8 mouse cellular contexts compared by ENCODE assay signal in the genomic region with DNA sequence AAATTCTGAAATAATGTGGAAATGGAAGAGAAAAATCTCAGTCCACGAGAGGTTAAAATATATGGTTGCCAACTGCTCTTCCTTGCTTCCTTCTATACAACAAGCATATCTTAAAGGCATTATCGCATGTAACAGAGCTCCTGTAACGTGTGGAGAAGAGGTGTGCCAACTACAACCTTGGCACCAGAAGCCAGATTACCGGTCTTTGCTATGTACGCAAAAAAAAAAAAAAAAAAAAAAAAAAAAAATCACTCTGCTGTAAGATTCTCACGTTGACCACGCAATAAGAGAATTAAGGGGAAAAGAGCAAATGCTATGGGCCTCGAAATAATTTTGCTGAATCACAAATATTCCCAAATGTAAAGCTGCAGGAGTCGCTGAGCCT. TPM values are rescaled to one million over a fixed set of nuclear protein-coding genes. Genes with fewer than 3 reads are reported as not detected.
A peak's percentile ranks its signal among the peaks of the same experiment; 100 is the strongest.
DNase-seq lines count a peak whose midpoint lies in the region; ATAC-seq and TF ChIP-seq lines count a peak whose summit lies in the region.

No protein-coding gene starts in this region.

- H3K27ac ChIP-seq in lung, embryonic 14.5 days (ENCODE audit: low read depth), result peak overlapping the region; percentile 90
- H3K27ac ChIP-seq in embryonic facial prominence, embryonic 15.5 days (replicated peaks), result peak overlapping the region; percentile 80; the same call in 1 of the 2 replicates
- no peak overlapping the region for H3K27ac ChIP-seq in intestine, postnatal 0 days (ENCODE audit: low read depth, low read length)
- H3K27ac ChIP-seq in neural tube, embryonic 12.5 days, result 0 out of 2 replicates have a peak overlapping the region, but pooled peaks have one; percentile 43

- peak overlapping the region; percentile 92 for H3K9ac ChIP-seq in lung, embryonic 14.5 days
- peak overlapping the region; percentile 88 for H3K9ac ChIP-seq in embryonic facial prominence, embryonic 15.5 days
- H3K9ac ChIP-seq in intestine, postnatal 0 days (ENCODE audit: low read depth, low read length), result 0 out of 2 replicates have a peak overlapping the region, but pooled peaks have one; percentile 87
- peak overlapping the region; percentile 89 for H3K9ac ChIP-seq in neural tube, embryonic 12.5 days

- no peaks in the 10 kb centered on the region for H3K36me3 ChIP-seq in lung, embryonic 14.5 days (ENCODE audit: insufficient read depth)
- no peaks in the 10 kb centered on the region for H3K36me3 ChIP-seq in embryonic facial prominence, embryonic 15.5 days
- no peaks in the 10 kb centered on the region for H3K36me3 ChIP-seq in intestine, postnatal 0 days (ENCODE audit: control insufficient read depth, insufficient read depth)
- H3K36me3 ChIP-seq in neural tube, embryonic 12.5 days, result no peaks in the 10 kb centered on the region

- no peak for TF ChIP-seq CTCF in lung, embryonic 14.5 days (IDR thresholded peaks at IDR 0.05; ENCODE audit: low read depth)
- TF ChIP-seq CTCF in intestine, postnatal 0 days (IDR thresholded peaks at IDR 0.05; ENCODE audit: low read depth), result no peak

- no peak for DNase-seq in lung, embryonic 14.5 days
- DNase-seq in lung, postnatal 14 days, result no peak
- no peak for DNase-seq in adrenal gland, postnatal 14 days
- DNase-seq in cerebellum, postnatal 14 days, result no peak

- WGBS in lung, embryonic 14.5 days, result 4% methylated on average over 9 of the region's 9 CpGs
- WGBS in embryonic facial prominence, embryonic 15.5 days, result 5% methylated on average over 9 of the region's 9 CpGs
- WGBS in intestine, postnatal 0 days, result 2% methylated on average over 9 of the region's 9 CpGs
- WGBS in neural tube, embryonic 12.5 days, result 8% methylated on average over 9 of the region's 9 CpGs

- H3K4me1 ChIP-seq in lung, embryonic 14.5 days (ENCODE audit: insufficient read depth), result no peaks in the 10 kb centered on the region; the same call in 1 of the 2 replicates
- peaks cover 8% of the 10 kb centered on the region; the same call in 1 of the 2 replicates for H3K4me1 ChIP-seq in embryonic facial prominence, embryonic 15.5 days
- H3K4me1 ChIP-seq in intestine, postnatal 0 days (replicated peaks; ENCODE audit: control insufficient read depth, insufficient read depth, low read length), result no peaks in the 10 kb centered on the region
- peaks cover 5% of the 10 kb centered on the region; the same call in 1 of the 2 replicates for H3K4me1 ChIP-seq in neural tube, embryonic 12.5 days

- H3K27me3 ChIP-seq in lung, embryonic 14.5 days (ENCODE audit: insufficient read depth, low read length), result no peaks in the 10 kb centered on the region
- H3K27me3 ChIP-seq in embryonic facial prominence, embryonic 15.5 days, result no peaks in the 10 kb centered on the region
- H3K27me3 ChIP-seq in intestine, postnatal 0 days (replicated peaks; ENCODE audit: control insufficient read depth, insufficient read depth, low read length), result no peaks in the 10 kb centered on the region
- H3K27me3 ChIP-seq in neural tube, embryonic 12.5 days (replicated peaks), result no peaks in the 10 kb centered on the region

- ATAC-seq in lung, embryonic 14.5 days (ENCODE audit: insufficient read depth), result no peak
- ATAC-seq in embryonic facial prominence, embryonic 15.5 days (ENCODE audit: insufficient number of reproducible peaks, low FRiP score, low TSS enrichment, low read depth), result no peak
- ATAC-seq in intestine, postnatal 0 days, result no peak
- ATAC-seq in neural tube, embryonic 12.5 days (ENCODE audit: low FRiP score, low read depth), result no peak
- no peak for ATAC-seq in inflammation-experienced regulatory T-cells, adult 6 months

- no peaks in the 10 kb centered on the region for H3K9me3 ChIP-seq in lung, embryonic 14.5 days (ENCODE audit: low read depth, low read length)
- no peaks in the 10 kb centered on the region for H3K9me3 ChIP-seq in embryonic facial prominence, embryonic 15.5 days (replicated peaks)
- H3K9me3 ChIP-seq in intestine, postnatal 0 days (ENCODE audit: control insufficient read depth), result no peaks in the 10 kb centered on the region
- no peaks in the 10 kb centered on the region for H3K9me3 ChIP-seq in neural tube, embryonic 12.5 days

- H3K4me2 ChIP-seq in lung, embryonic 14.5 days, result peak overlapping the region; percentile 74
- peak overlapping the region; percentile 62 for H3K4me2 ChIP-seq in embryonic facial prominence, embryonic 15.5 days (replicated peaks)
- peak overlapping the region; percentile 84 for H3K4me2 ChIP-seq in intestine, postnatal 0 days (replicated peaks; ENCODE audit: low read depth)
- peak overlapping the region; percentile 73 for H3K4me2 ChIP-seq in neural tube, embryonic 12.5 days (replicated peaks)

- H3K4me3 ChIP-seq in lung, embryonic 14.5 days (ENCODE audit: low read depth, low read length), result peak overlapping the region; percentile 99
- H3K4me3 ChIP-seq in embryonic facial prominence, embryonic 15.5 days (replicated peaks), result peak overlapping the region; percentile 100
- peak overlapping the region; percentile 96 for H3K4me3 ChIP-seq in intestine, postnatal 0 days (ENCODE audit: low read depth, low read length)
- H3K4me3 ChIP-seq in neural tube, embryonic 12.5 days, result peak overlapping the region; percentile 100

RNA-seq across cellular contexts. Expression of gene Ipo11, which starts 0.9 kb away (rescaled TPM):
- polyA plus RNA-seq in lung, embryonic 14.5 days (2014; fragmentation: Nextera tagmentation; extraction: Ambion mirVana), result 69.5 and 73.4 TPM in 2 replicates
- polyA plus RNA-seq in embryonic facial prominence, embryonic 15.5 days (2015; fragmentation: Nextera tagmentation; extraction: Ambion mirVana), result 41.3 and 42.6 TPM in 2 replicates
- polyA plus RNA-seq in intestine, postnatal 0 days (2015; fragmentation: Nextera tagmentation; extraction: Ambion mirVana), result 12.0 and 13.6 TPM in 2 replicates
- 52.9 and 55.9 TPM in 2 replicates for polyA plus RNA-seq in neural tube, embryonic 12.5 days (2016; fragmentation: Nextera tagmentation; extraction: Ambion mirVana)
- total RNA-seq in adrenal gland, postnatal 14 days (2021), result 36.4 and 37.4 TPM in 2 replicates
- polyA plus RNA-seq in inflammation-experienced regulatory T-cells, adult 6 months (2017; shearing (Covaris generic)), result 10 to 100 TPM; 24.8 to 35.1 (median 34.1) TPM

RNA-seq across cellular contexts. Expression of gene Dimt1, which starts 11.1 kb away (rescaled TPM):
- polyA plus RNA-seq in lung, embryonic 14.5 days (2014; fragmentation: Nextera tagmentation; extraction: Ambion mirVana), result 48.3 and 56.9 TPM in 2 replicates
- 48.3 and 50.0 TPM in 2 replicates for polyA plus RNA-seq in embryonic facial prominence, embryonic 15.5 days (2015; fragmentation: Nextera tagmentation; extraction: Ambion mirVana)
- 10.1 and 11.6 TPM in 2 replicates for polyA plus RNA-seq in intestine, postnatal 0 days (2015; fragmentation: Nextera tagmentation; extraction: Ambion mirVana)
- 35.5 and 41.8 TPM in 2 replicates for polyA plus RNA-seq in neural tube, embryonic 12.5 days (2016; fragmentation: Nextera tagmentation; extraction: Ambion mirVana)
- 17.0 and 17.5 TPM in 2 replicates for total RNA-seq in adrenal gland, postnatal 14 days (2021)
- polyA plus RNA-seq in inflammation-experienced regulatory T-cells, adult 6 months (2017; shearing (Covaris generic)), result 10 to 100 TPM; 25.0 to 31.0 (median 29.8) TPM
